ENCODE assay signal across 28 mouse cellular contexts in the genomic region with DNA sequence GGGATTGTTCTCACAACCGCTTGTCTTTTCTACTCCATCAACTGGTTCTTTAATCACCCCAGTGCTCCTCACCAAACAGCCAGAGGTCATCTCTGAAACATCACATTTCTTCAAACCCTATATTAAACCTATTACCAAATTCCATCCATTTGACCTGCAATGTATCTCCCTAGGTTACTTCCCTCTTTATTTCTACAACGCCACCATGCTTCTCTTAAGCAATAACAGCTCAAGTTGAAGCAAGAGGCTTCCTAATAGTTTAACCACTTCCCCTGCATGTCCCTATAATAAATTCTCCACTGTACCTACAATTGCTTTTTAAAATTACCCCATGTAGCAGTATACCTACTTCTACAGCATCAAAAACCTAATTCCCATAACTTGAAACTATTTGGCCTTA.
DNase-seq lines count a peak whose midpoint lies in the region; ATAC-seq and TF ChIP-seq lines count a peak whose summit lies in the region.
"Had no signal": no experiment of that assay in that cellular context is flagged by ENCODE, and none has a peak within 500 bp of the region (broad histone marks: within the 10 kb centered on the region; RNA-seq: fewer than 3 reads in every experiment).

No protein-coding gene starts in this region.

- no peaks in the 10 kb centered on the region for H3K4me1 ChIP-seq in hindbrain, postnatal 0 days (ENCODE audit: insufficient read depth, low read length)
- no peaks in the 10 kb centered on the region for H3K4me1 ChIP-seq in forebrain, embryonic 11.5 days (replicated peaks; ENCODE audit: control insufficient read depth, insufficient read depth, low read length)
- H3K4me1 ChIP-seq: embryonic facial prominence, embryonic 12.5 days; embryonic facial prominence, embryonic 15.5 days; forebrain, embryonic 10.5 days; heart, embryonic 12.5 days; heart, embryonic 15.5 days had no signal

- H3K9me3 ChIP-seq in hindbrain, postnatal 0 days (ENCODE audit: low read length) = no peaks in the 10 kb centered on the region
- no peaks in the 10 kb centered on the region for H3K9me3 ChIP-seq in forebrain, embryonic 11.5 days (ENCODE audit: control insufficient read depth, low read length)
- H3K9me3 ChIP-seq: embryonic facial prominence, embryonic 12.5 days; embryonic facial prominence, embryonic 15.5 days; heart, embryonic 12.5 days; heart, embryonic 15.5 days had no signal

- 85% methylated on average over 2 of the region's 2 CpGs for WGBS in hindbrain, postnatal 0 days
- 91% methylated on average over 2 of the region's 2 CpGs for WGBS in forebrain, embryonic 11.5 days

- DNase-seq in lung, postnatal 36 days = peak; percentile 5
- no peak for DNase-seq in lung, postnatal 25 days (ENCODE audit: low spot score)
- peak; percentile 37 for DNase-seq in gonadal fat pad, adult 2 months (ENCODE audit: low read depth)
- DNase-seq in hindbrain, postnatal 0 days (ENCODE audit: low spot score) = no peak
- no peak for DNase-seq in forebrain, embryonic 11.5 days (ENCODE audit: low spot score)
- DNase-seq: adrenal gland, adult 2 months; adrenal gland, postnatal 14 days; cerebellum, adult 11 months; cerebellum, adult 8-10 months; cerebellum, postnatal 10 days; cerebellum, postnatal 36 days; gastrocnemius, postnatal 10 days; gastrocnemius, postnatal 36 days; heart, adult 18-20 months; heart, postnatal 10 days; heart, postnatal 36 days had no signal

- H3K27me3 ChIP-seq in hindbrain, postnatal 0 days (ENCODE audit: insufficient read depth, low read length) = no peaks in the 10 kb centered on the region
- no peaks in the 10 kb centered on the region for H3K27me3 ChIP-seq in forebrain, embryonic 11.5 days (ENCODE audit: control insufficient read depth, insufficient read depth, low read length)
- H3K27me3 ChIP-seq: embryonic facial prominence, embryonic 12.5 days; embryonic facial prominence, embryonic 15.5 days; heart, embryonic 12.5 days; heart, embryonic 15.5 days had no signal

- no peak overlapping the region for H3K27ac ChIP-seq in hindbrain, postnatal 0 days
- no peak overlapping the region for H3K27ac ChIP-seq in forebrain, embryonic 11.5 days (ENCODE audit: low read depth, low read length)
- H3K27ac ChIP-seq: embryonic facial prominence, embryonic 12.5 days; embryonic facial prominence, embryonic 15.5 days; forebrain, embryonic 10.5 days; heart, embryonic 15.5 days; hindbrain, embryonic 14.5 days had no signal

- H3K4me3 ChIP-seq in hindbrain, postnatal 0 days (ENCODE audit: low read length) = no peak overlapping the region
- no peak overlapping the region for H3K4me3 ChIP-seq in forebrain, embryonic 11.5 days (ENCODE audit: low read depth, low read length)
- H3K4me3 ChIP-seq: embryonic facial prominence, embryonic 12.5 days; embryonic facial prominence, embryonic 15.5 days; forebrain, embryonic 10.5 days; heart, embryonic 12.5 days; heart, embryonic 15.5 days had no signal

- TF ChIP-seq CTCF in hindbrain, postnatal 0 days (IDR thresholded peaks at IDR 0.05; ENCODE audit: low read depth) = no peak

- H3K4me2 ChIP-seq in hindbrain, postnatal 0 days (ENCODE audit: low read depth, low read length) = no peak overlapping the region
- H3K4me2 ChIP-seq in forebrain, embryonic 11.5 days (ENCODE audit: low read depth, low read length, severe bottlenecking) = no peak overlapping the region
- H3K4me2 ChIP-seq: embryonic facial prominence, embryonic 12.5 days; embryonic facial prominence, embryonic 15.5 days; heart, embryonic 12.5 days; heart, embryonic 15.5 days; hindbrain, embryonic 14.5 days had no signal

- ATAC-seq in megakaryocyte, adult 5-6 weeks (ENCODE audit: poor library complexity, severe bottlenecking) = peak; percentile 99
- 0 out of 2 replicates have a peak, but pooled peaks have one; percentile 39 for ATAC-seq in neutrophil, adult 5-6 weeks (ENCODE audit: extremely low read depth, insufficient number of reproducible peaks, low FRiP score, poor library complexity, severe bottlenecking)
- ATAC-seq in hindbrain, postnatal 0 days = no peak
- no peak for ATAC-seq in forebrain, embryonic 11.5 days (replicated peaks; ENCODE audit: low FRiP score)
- no peak for ATAC-seq in erythroid progenitor cell, adult 5-6 weeks (replicated peaks; ENCODE audit: low FRiP score, poor library complexity, severe bottlenecking)
- ATAC-seq: CD4-positive, CD25-positive, alpha-beta regulatory T cell, adult 4 months; forebrain, embryonic 14.5 days; intestine, postnatal 0 days had no signal

- peaks cover 15% of the 10 kb centered on the region; the same call in 1 of the 2 replicates for H3K36me3 ChIP-seq in hindbrain, postnatal 0 days (ENCODE audit: insufficient read depth, low read length)
- H3K36me3 ChIP-seq in forebrain, embryonic 11.5 days (ENCODE audit: control insufficient read depth, insufficient read depth, low read length) = no peaks in the 10 kb centered on the region

- no peak overlapping the region for H3K9ac ChIP-seq in hindbrain, postnatal 0 days (replicated peaks; ENCODE audit: low read length)
- no peak overlapping the region for H3K9ac ChIP-seq in forebrain, embryonic 11.5 days (ENCODE audit: low read length)
- H3K9ac ChIP-seq: embryonic facial prominence, embryonic 12.5 days; embryonic facial prominence, embryonic 15.5 days; heart, embryonic 12.5 days; heart, embryonic 15.5 days; hindbrain, embryonic 14.5 days had no signal

Comparison
In these comparisons a context has a peak if more than half of its experiments do, and no peak if none do; other contexts are left out.
1. DNase-seq: peak in lung, postnatal 36 days (single experiment) and gonadal fat pad, adult 2 months (single experiment); none in lung, postnatal 25 days (single experiment), hindbrain, postnatal 0 days (single experiment) and forebrain, embryonic 11.5 days (single experiment).
2. ATAC-seq: peak in megakaryocyte, adult 5-6 weeks (single experiment) and neutrophil, adult 5-6 weeks (single experiment); none in hindbrain, postnatal 0 days (single experiment), forebrain, embryonic 11.5 days (single experiment) and erythroid progenitor cell, adult 5-6 weeks (single experiment).